Mouse (Mus musculus) hindbrain, embryonic 13.5 days (tissue): ENCODE measurements at regions not wholly inside any gene's neighbourhood (a gene's known extent, or its start where the extent isn't known, plus 50 kb on each side); places are given as distances from the start of the nearest gene placed in this dataset.
"Not testable (repeated sequence)": the region's sequence is repeated elsewhere in the genome, so short reads cannot be mapped to it uniquely, and the experiment has no call there.

Experiments used
- ATAC-seq: fragments of 200-750 bp; cut with Nextera tagmentation; 2 replicates; pipeline ENCODE4 v1.8.0; 2017; ENCODE audit warnings: moderate TSS enrichment; ENCODE audit not compliant: low FRiP score
- H3K27ac ChIP-seq: fragments of 300-500 bp; sonication (generic); 2 replicates; pipeline ENCODE4 v1.5.1; 2015; ENCODE audit warnings: inconsistent platforms, mild to moderate bottlenecking, moderate library complexity
- H3K27me3 ChIP-seq: fragments of 300-500 bp; sonication (generic); 2 replicates; pipeline ENCODE4 v1.6.1; 2015; ENCODE audit warnings: mild to moderate bottlenecking, inconsistent platforms
- H3K36me3 ChIP-seq: fragments of 300-500 bp; sonication (generic); 2 replicates; pipeline ENCODE4 v1.6.1; 2015; ENCODE audit warnings: mild to moderate bottlenecking, inconsistent platforms
- H3K4me1 ChIP-seq: fragments of 300-500 bp; sonication (generic); replicated peaks from 2 replicates; pipeline ENCODE4 v1.6.1; 2015; ENCODE audit warnings: inconsistent platforms
- H3K4me2 ChIP-seq: fragments of 300-500 bp; sonication (generic); 2 replicates; pipeline ENCODE4 v1.6.1; 2015; ENCODE audit warnings: inconsistent platforms, mild to moderate bottlenecking, moderate library complexity
- H3K4me3 ChIP-seq: fragments of 300-500 bp; sonication (generic); 2 replicates; pipeline ENCODE4 v1.5.1; 2015; ENCODE audit warnings: mild to moderate bottlenecking, inconsistent platforms
- H3K9ac ChIP-seq: fragments of 300-500 bp; sonication (generic); 2 replicates; pipeline ENCODE4 v1.6.1; 2015; ENCODE audit warnings: mild to moderate bottlenecking, inconsistent platforms
- H3K9me3 ChIP-seq: fragments of 300-500 bp; sonication (generic); 2 replicates; pipeline ENCODE4 v1.6.1; 2016; ENCODE audit warnings: inconsistent platforms
- WGBS: fragments of 180-500 bp; shearing (Covaris S2); methylation state at CpG from one replicate; pipeline ENCODE4 v1.1.7; 2015; 5-methylcytosine and 5-hydroxymethylcytosine counted together

DNA sequence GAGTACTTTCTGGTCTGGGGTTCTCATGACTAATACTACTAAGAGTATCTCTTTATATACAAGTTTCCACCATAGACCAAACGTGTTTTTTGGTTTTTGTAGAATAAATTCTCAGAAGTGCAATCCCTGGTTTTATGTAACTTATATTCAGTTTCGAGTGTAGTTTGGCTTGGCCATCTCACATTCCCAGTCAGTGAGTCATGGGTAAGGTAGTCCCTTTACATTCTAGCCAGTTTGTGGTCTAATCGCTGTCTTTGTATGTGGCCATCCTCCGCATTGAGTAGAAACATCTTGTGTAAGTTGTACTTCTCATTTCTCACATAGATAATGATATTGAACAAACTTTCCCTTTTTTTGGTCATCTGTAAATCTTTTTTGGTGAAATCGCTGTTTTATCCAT is 88.3 kb downstream of the Anxa5 start:
- Histone ChIP-seq H3K27me3 (no peaks in the 10 kb centered on the region), H3K4me1 (no peaks in the 10 kb centered on the region), H3K9ac (no peak overlapping the region), H3K9me3 (no peaks in the 10 kb centered on the region), H3K36me3 (no peaks in the 10 kb centered on the region), H3K4me3 (no peak overlapping the region), H3K4me2 (no peak overlapping the region), H3K27ac (no peak overlapping the region)
- WGBS: 93% methylated on average over 5 of the region's 5 CpGs
- no peak for ATAC-seq

DNA sequence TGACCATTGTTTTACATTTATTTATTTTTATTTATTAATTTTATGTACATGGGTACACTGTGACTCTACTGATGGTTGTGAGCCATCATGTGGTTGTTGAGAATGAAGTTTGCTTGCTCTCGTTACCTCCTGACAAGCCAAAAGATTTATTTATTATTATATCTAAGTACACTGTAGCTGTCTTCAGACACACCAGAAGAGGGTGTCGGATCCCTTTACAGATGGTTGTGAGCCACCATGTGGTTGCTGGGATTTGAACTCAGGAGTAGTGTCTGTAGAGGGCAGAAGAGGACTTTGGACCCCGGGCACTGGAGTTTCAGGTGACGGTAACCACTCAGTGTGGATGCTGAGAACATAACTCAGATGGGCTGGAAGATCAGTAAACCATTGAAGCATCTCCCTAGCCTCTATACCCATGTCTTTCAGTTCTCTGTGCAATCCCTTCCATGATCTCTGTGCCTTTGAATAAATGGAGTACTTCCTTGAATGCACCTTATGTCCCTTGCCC is 92.2 kb downstream of the Anxa5 start:
- ATAC-seq: no peak
- Histone ChIP-seq H3K4me2 (no peak overlapping the region), H3K4me1 (no peaks in the 10 kb centered on the region), H3K36me3 (no peaks in the 10 kb centered on the region), H3K27ac (no peak overlapping the region), H3K4me3 (no peak overlapping the region), H3K9ac (no peak overlapping the region), H3K27me3 (no peaks in the 10 kb centered on the region), H3K9me3 (no peaks in the 10 kb centered on the region)
- WGBS: 86% methylated on average over 4 of the region's 4 CpGs

DNA sequence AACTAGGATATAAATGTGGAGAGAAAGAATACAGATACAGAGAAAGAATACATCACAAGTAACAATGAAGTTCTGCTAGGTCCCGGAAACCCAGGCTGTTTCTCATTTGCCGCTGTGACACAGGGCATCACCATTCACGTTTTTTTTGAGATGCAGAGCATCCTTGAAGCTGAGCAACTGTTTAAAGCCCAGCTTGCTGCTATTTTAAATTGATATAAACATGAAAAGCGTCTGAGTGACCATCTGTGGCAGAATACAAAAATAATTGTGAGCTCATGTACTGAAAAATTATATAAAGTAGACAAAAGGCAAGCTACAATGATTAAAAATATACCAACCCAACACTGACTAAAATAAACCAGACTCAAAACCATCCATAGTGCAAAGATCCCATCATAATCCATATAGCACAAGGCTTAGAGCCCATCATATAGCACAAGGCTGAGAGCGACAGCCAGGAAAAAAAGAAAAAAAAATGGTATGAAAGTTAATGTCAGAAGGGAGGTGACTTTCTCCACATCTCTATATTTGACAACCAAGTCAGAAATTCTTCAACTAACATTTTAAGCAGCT is 94.0 kb downstream of the Anxa5 start:
- Histone ChIP-seq H3K4me3 (no peak overlapping the region), H3K27me3 (no peaks in the 10 kb centered on the region), H3K36me3 (no peaks in the 10 kb centered on the region), H3K9me3 (no peaks in the 10 kb centered on the region), H3K27ac (no peak overlapping the region), H3K4me1 (no peaks in the 10 kb centered on the region), H3K9ac (no peak overlapping the region), H3K4me2 (no peak overlapping the region)
- 85% methylated on average over 5 of the region's 5 CpGs for WGBS
- ATAC-seq: no peak

DNA sequence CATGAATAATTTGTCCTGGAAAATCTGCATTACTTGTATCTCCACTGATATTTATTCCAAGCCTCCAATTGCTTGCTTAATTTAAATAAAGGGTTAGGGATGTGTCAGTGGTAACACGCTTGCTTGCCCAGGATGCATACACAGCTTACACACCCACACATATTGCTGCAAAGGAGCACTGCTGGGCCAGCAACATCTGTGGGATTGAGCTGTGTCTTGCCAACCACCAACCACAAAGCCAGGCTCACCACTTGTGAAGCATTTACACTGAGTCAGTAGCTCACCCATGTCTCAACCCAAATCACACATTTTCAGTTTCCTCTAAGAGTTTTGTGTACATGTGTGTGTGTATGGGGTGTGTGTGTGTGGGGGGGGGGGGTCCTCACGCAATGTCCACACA is 100.0 kb downstream of the Anxa5 start:
- no peak overlapping the region for H3K27ac ChIP-seq
- H3K36me3 ChIP-seq: no peaks in the 10 kb centered on the region
- H3K9me3 ChIP-seq: no peaks in the 10 kb centered on the region
- H3K27me3 ChIP-seq: no peaks in the 10 kb centered on the region
- ATAC-seq: no peak
- 75% methylated on average over 2 of the region's 2 CpGs for WGBS
- H3K9ac ChIP-seq: no peak overlapping the region
- H3K4me1 ChIP-seq: no peaks in the 10 kb centered on the region
- H3K4me3 ChIP-seq: no peak overlapping the region
- no peak overlapping the region for H3K4me2 ChIP-seq

DNA sequence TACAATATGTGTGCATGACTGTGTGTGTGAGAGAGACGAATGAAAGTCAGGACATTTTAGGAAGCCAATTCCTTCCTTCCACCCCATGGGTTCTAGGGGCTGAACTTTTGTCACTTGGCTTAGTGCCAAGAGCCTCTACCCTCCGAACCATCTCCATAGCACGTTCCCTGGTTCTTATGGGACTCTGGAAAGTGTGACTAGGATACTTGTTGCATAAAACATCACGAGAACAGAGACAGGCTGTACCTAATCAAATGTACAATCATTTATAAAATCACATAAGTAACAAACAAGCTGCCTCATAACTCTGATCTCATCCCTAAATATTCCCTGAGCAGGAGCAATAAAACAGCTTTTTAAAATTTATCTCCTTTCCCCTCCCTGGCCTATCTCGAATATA is 100.8 kb downstream of the Anxa5 start:
- WGBS: 69% methylated on average over 5 of the region's 5 CpGs
- no peaks in the 10 kb centered on the region for H3K9me3 ChIP-seq
- H3K4me2 ChIP-seq: no peak overlapping the region
- ATAC-seq: no peak
- no peaks in the 10 kb centered on the region for H3K27me3 ChIP-seq
- H3K27ac ChIP-seq: no peak overlapping the region
- no peak overlapping the region for H3K9ac ChIP-seq
- no peaks in the 10 kb centered on the region for H3K4me1 ChIP-seq
- no peaks in the 10 kb centered on the region for H3K36me3 ChIP-seq
- no peak overlapping the region for H3K4me3 ChIP-seq

DNA sequence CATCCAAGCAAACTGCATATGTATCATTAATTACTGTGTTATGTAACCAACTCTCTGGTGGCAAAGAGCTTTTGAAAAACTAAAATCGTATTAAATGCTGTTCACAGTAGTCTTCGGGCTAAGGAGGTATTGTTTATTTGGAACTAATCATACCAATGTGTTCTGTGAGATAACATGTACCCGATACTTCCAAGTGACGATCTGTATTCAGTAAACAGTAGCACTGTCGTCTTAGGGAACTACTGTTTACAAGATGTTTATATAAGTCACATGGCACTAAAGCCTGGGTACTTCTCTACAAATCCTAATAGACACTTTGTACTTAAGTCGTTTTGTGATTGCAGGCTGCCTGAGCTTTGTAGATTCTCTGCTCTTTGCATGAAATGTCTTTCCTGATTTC is 114.8 kb downstream of the Anxa5 start:
- no peaks in the 10 kb centered on the region for H3K27me3 ChIP-seq
- no peak overlapping the region for H3K9ac ChIP-seq
- no peak for ATAC-seq
- no peak overlapping the region for H3K4me3 ChIP-seq
- 86% methylated on average over 6 of the region's 6 CpGs for WGBS
- H3K27ac ChIP-seq: no peak overlapping the region
- no peaks in the 10 kb centered on the region for H3K36me3 ChIP-seq
- H3K9me3 ChIP-seq: no peaks in the 10 kb centered on the region
- H3K4me1 ChIP-seq: no peaks in the 10 kb centered on the region
- H3K4me2 ChIP-seq: no peak overlapping the region

DNA sequence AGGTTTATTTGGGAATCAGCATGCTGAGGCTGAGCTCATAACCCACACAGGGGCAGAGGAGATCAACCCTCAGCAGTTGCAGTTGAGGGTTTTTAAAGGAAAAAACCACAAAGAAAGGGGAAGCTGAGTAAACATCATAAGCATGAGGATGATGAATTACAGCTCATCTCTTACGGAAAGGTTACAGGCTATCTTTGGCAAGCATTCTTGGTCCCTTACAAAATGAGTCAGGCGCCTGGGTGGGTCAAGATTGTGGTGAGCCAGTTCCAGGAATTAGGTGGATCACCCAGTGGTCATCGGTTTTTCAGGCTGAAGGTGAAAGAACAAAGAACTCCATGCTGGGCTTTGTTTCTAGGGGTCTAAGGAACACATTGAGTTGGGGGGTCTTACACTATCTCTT is 121.5 kb downstream of the Anxa5 start:
- 91% methylated on average over 3 of the region's 3 CpGs for WGBS
- not testable (repeated sequence) for H3K4me2 ChIP-seq, H3K9ac ChIP-seq, H3K27me3 ChIP-seq, H3K4me1 ChIP-seq, H3K9me3 ChIP-seq, ATAC-seq, H3K4me3 ChIP-seq, H3K27ac ChIP-seq, H3K36me3 ChIP-seq

DNA sequence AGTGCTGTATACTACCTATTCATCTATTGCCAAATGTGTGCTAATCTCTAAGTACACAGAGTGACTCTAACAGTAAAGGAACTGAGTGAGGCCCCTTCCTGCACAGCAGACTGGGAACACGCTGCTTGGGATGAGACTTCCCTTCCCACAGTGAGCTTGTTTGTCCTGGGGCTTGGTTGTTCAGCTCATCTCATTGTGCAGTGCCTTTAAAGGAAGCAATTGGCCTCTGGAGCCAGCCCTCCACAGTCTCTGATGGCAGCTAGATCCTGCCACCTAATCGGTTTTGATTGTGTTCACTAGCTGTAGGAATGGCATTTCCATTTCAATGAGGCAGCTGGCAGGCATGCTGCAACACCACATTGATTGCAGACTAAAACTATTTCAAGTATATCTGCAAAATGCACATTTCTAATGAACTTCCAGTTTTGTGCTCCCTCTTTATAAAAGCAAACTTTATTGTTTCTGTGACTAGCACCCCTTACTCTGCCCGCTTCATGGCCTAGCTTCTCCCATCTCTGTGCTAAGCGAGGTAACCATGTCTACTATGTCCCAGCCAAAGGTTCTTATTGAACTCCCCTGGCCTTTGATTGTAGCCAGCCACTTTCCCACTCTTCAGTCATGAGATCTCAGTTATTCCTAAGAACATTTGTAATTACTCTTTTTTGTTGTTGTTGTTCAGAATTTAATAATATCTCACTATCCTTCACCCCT is 123.5 kb downstream of the Anxa5 start:
- Histone ChIP-seq H3K4me1 (peaks cover 7% of the 10 kb centered on the region), H3K9me3 (0 out of 2 replicates have a peak, but pooled peaks cover 8% of the 10 kb centered on the region), H3K27ac (peak overlapping the region; percentile 35; the same call in 1 of the 2 replicates), H3K4me2 (no peak overlapping the region), H3K4me3 (no peak overlapping the region), H3K9ac (no peak overlapping the region), H3K27me3 (no peaks in the 10 kb centered on the region), H3K36me3 (no peaks in the 10 kb centered on the region)
- 29% methylated on average over 4 of the region's 4 CpGs for WGBS
- peak; percentile 57; the same call in 1 of the 2 replicates for ATAC-seq

DNA sequence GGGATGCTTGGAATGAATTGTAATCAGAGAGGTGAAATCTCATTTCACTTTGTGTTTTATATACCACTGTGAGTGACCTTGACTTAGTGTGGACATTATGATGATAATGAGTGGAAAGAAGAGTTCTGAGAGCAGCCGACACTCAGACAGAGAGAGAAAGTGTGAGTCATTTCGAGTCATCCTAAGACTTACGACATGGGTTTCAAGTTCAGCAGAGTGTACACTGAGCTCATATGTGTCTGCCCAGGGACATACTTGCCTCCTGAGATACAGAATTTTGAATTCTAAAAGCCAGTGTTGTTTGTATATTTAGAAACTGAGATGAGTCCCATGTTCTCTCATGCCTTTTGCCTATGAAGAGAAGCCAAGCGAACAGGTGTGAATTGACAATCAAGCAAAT is 126.6 kb downstream of the Anxa5 start:
- Histone ChIP-seq H3K27me3 (no peaks in the 10 kb centered on the region), H3K36me3 (no peaks in the 10 kb centered on the region), H3K9me3 (0 out of 2 replicates have a peak, but pooled peaks cover 2% of the 10 kb centered on the region), H3K27ac (no peak overlapping the region), H3K4me1 (peaks cover 7% of the 10 kb centered on the region), H3K4me2 (no peak overlapping the region), H3K9ac (no peak overlapping the region), H3K4me3 (no peak overlapping the region)
- ATAC-seq: no peak
- 86% methylated on average over 4 of the region's 4 CpGs for WGBS

DNA sequence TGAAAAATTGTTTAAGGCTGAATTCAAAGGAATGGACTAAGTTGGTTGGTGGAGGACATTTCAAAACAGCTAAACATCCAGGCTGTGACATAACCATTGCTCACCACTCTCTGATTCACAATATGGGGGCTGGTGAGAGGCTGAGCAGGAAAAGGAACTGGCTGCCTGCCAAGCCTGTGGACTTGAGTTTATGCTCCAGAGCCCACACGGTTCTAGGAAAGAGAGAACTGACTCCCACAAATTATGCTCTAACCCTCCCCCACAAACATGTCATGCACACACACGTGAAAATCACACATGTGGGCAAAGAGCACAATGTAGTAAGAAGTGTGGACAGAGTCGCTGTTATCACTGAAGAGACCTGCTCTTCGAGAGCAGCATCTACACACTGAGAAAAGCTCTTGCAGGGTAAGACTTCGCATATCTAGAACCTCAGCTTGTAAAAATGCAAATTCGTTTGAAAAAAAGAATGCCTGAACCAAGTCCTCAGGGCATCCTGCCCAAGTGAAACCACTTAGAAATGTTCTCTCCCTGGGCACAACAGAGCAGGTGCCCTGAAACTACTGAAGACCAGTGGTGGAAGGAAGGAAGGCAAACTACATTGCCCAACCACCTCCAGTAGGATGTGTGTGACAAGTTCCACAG is 118.9 kb upstream of the Qrfpr start:
- H3K9me3 ChIP-seq: no peaks in the 10 kb centered on the region
- 79% methylated on average over 6 of the region's 6 CpGs for WGBS
- no peak overlapping the region for H3K27ac ChIP-seq
- H3K36me3 ChIP-seq: no peaks in the 10 kb centered on the region
- no peaks in the 10 kb centered on the region for H3K27me3 ChIP-seq
- no peak overlapping the region for H3K4me2 ChIP-seq
- H3K9ac ChIP-seq: no peak overlapping the region
- H3K4me1 ChIP-seq: no peaks in the 10 kb centered on the region
- peak; percentile 36; the same call in 1 of the 2 replicates for ATAC-seq
- no peak overlapping the region for H3K4me3 ChIP-seq

DNA sequence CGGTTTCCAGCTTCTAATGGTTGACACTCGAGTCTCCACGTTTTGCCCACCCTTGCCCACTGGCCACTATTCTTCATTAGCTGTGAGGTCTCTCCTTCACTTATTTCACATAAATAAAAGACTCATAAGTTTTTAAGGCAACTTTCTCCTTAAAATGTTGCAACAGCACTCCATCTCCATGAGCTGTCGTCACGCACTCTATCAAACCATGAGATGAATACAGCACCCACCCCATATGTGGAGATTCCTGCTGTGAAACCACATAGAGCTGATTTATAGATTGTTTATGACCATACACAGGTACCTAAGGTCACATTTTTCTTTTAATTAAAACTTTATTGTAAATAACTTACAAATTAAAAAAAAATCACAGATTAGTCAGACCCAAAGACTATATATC is 117.5 kb upstream of the Qrfpr start:
- no peak overlapping the region for H3K9ac ChIP-seq
- 97% methylated on average over 5 of the region's 5 CpGs for WGBS
- no peaks in the 10 kb centered on the region for H3K27me3 ChIP-seq
- no peak overlapping the region for H3K27ac ChIP-seq
- no peak for ATAC-seq
- H3K4me1 ChIP-seq: no peaks in the 10 kb centered on the region
- H3K9me3 ChIP-seq: no peaks in the 10 kb centered on the region
- H3K4me3 ChIP-seq: no peak overlapping the region
- H3K36me3 ChIP-seq: no peaks in the 10 kb centered on the region
- no peak overlapping the region for H3K4me2 ChIP-seq

DNA sequence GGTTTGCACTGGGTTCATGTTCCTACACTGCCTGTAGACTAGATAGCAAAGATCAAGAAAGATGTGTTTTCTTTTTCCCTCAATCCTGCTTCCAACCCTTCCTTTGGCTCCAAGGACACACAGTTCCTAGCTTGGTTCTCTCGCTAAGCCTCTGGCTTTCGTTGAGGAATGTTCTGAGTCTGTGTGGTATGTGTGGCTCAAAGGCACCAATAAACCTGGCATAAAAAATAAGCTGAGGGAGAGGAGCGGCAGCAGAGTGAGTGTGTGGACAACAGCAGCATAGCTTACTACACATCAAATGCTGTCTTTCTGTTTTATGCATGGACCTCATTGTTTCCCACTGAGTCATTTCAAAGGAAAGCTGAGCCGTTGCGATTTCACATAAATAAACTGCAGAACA is 112.2 kb upstream of the Qrfpr start:
- Histone ChIP-seq H3K9ac (no peak overlapping the region), H3K4me3 (no peak overlapping the region), H3K36me3 (no peaks in the 10 kb centered on the region), H3K27ac (no peak overlapping the region), H3K4me2 (no peak overlapping the region), H3K9me3 (no peaks in the 10 kb centered on the region), H3K27me3 (no peaks in the 10 kb centered on the region), H3K4me1 (no peaks in the 10 kb centered on the region)
- no peak for ATAC-seq
- WGBS: 79% methylated on average over 5 of the region's 5 CpGs

DNA sequence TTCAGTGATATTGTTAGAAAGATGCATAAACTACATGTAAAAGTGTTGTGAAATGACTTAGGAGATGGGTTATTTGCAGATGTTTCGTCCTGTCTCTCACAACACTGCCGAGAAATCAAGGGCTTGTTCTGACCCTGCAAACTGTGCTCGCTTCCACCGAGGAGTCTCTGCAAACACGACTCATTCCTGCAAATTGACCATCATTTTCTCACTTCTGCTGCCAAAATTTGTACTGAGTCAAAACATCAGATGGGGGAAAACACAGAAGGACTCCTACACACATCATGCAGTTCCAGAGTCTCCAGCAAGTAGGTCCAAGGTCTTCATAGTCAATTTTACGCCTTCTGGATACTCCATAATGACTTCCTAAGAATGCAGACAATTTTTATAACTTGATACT is 109.9 kb upstream of the Qrfpr start:
- Histone ChIP-seq H3K36me3 (no peaks in the 10 kb centered on the region), H3K4me3 (no peak overlapping the region), H3K27ac (no peak overlapping the region), H3K9me3 (no peaks in the 10 kb centered on the region), H3K9ac (no peak overlapping the region), H3K4me2 (no peak overlapping the region), H3K4me1 (no peaks in the 10 kb centered on the region), H3K27me3 (no peaks in the 10 kb centered on the region)
- 93% methylated on average over 6 of the region's 6 CpGs for WGBS
- no peak for ATAC-seq
